Mouse (Mus musculus) frontal cortex, adult 2 months (tissue): ENCODE measurements around the gene Magix. TPM values are rescaled to one million over a fixed set of nuclear protein-coding genes. Genes with fewer than 3 reads are reported as not detected.
"Not testable (repeated sequence)": the region's sequence is repeated elsewhere in the genome, so short reads cannot be mapped to it uniquely, and the experiment has no call there.

Experiments used
- DNase-seq, 2 experiments: peaks; one replicate each; pipeline ENCODE4 v3.0.0; 2022; ENCODE audit warnings: low spot score in 1 of 2; ENCODE audit errors: extremely low spot score in 1 of 2
- polyA plus RNA-seq: library from polyadenylated mRNA; depleted of rRNA; stranded (reverse); fragments of >200 nt; gene quantifications from 2 replicates; pipeline ENCODE4 v1.2.3, GENCODE M21; 2012; rRNA removed

The Magix gene
- 0.90 and 1.2 TPM in 2 replicates for polyA plus RNA-seq

DNA sequence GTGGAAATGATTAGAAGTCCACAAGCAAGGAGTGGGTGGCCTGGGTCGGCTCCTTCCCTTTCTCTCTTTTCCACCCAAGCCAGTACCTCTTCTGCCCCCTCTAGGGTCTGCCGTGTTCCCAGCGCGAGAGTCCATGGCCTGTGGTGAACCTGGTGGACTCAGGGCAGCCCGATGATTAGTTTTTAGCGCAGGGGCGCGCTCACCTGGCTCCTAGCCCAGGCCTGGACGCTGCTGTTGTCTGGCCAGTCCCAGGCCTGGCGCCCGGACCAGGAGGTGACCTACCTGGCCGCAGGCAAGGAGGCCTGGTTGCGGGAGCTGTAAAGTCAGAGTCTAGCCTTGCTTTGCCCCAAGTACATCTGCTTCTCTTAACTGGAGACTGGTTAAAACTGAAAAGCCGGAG lies at the start of gene Magix:
Gene Magix (minus strand): TSS at position 388 of the 400 bp plus-strand sequence.
- DNase-seq, result no peak

DNA sequence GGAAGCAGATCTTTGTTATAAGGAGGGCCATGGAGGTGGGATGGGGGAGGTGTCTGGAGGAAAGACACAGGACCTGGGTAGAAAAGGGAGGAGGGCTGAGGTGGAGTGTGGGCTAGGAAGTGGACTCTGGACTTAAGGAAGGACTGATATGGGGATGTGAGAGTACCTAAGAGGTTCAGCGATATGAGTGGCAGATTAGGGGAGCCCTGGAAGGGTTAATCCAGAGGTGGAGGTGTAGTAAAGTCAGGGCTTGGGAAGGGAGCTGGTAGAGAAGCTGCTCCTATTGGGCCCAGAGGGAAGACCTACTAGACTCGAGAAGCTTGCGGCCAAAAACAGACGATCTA lies 47.8 kb upstream of the Magix start:
- no peak for DNase-seq

DNA sequence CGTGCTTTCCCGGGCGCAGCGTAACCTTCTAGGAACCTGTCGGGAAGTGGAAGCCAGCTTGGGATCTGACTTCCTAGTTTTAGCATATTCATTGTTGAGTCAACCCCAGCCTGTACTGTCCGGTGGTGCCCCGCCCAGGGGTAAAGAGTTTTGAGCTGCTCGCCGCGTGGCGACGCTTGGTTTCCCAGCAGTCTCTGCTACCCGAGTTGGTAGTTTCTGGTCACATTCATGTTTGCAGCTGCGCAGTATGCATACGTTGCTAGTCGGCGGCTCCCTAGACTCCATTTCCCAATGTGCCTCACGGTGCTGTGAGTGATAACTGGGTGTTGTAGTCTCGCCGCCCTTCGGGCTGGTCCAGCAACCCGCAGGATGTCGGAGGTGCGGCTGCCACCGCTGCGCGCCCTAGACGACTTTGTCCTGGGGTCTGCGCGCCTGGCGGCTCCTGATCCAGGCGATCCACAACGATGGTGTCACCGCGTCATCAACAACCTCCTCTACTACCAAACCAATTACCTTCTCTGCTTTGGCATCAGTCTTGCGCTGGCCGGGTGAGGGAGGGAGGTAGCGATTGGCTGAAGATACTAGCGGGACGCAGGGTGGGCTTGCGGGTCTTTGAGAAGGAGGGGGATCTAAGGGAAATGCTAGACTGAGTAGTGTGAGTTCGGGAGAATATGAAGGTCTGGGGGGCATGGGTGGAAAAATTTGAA lies 47.3 kb upstream of the Magix start, which contains the start of gene Praf2:
Gene Praf2 (plus strand): TSS at position 225 of the 707 bp plus-strand sequence.
- peak; percentile 81 to 88 for DNase-seq

DNA sequence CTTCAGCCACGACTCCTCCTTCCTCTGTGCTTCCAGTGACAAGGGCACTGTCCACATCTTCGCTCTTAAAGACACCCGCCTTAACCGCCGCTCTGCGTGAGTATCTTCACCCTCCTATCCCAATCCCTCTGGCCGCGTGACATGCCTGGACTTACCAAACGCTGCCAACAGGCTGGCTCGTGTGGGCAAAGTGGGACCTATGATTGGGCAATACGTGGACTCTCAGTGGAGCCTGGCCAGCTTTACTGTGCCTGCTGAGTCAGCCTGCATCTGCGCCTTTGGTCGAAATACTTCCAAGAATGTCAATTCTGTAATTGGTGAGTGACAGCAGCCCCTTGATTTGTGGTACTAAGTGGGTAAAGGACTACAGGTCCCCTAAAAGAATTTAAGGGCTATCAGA lies 46.1 kb upstream of the Magix start:
- DNase-seq, result no peak

DNA sequence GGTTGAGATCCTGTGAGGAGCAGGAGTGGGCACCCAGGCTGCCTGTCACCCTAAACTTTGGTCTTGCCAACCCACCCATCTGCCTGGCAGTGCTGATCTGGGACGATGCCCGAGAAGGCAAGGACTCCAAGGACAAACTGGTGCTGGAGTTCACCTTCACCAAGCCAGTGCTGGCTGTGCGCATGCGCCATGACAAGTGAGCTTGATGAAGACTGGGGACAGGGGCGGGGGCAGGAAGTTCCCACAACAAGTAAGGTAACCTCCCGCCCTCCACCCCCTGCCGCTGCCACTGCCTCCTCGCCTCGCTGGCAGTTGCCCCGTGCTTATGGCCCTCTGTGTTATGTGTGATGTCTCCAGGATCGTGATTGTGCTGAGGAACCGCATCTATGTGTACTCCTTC lies 44.8 kb upstream of the Magix start:
- DNase-seq, result no peak

DNA sequence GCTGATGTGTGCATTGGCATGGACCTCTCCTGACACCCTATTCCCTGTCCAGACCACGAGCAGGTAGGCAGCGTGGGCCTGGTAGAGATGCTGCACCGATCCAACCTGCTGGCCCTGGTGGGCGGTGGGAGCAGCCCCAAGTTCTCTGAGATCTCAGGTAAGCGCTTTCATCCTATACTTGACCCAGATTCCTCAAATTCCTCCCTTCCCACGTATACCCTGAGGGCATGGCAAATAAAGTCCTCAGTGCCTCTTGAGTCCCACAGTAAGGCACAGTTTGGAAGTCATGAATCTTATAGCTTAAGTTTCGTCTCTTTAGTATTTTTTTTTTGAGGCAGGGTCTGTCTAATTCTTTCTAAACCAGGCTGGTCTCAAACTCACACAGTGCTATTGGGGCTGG lies 43.1 kb upstream of the Magix start:
- no peak for DNase-seq

DNA sequence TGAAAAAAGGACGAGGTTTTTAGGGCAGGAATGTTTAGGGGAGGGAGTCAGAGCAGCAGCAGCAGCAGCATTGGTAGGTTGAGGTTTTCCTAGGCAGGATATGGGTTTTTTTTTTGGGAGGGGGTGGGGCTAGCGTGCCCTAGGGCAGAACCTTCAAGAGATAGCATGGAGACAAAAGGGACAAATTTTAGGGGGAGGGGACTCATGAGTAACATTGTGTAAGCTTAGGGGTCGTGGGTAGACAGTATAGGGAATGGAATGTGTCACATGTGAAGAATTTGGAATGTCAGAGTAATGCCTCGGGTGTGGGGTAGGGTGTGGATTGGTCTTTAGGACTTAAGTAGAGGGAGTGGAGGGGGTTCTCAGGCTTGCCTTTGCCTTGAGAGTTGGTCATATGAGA lies 41.6 kb upstream of the Magix start:
- no peak for DNase-seq

DNA sequence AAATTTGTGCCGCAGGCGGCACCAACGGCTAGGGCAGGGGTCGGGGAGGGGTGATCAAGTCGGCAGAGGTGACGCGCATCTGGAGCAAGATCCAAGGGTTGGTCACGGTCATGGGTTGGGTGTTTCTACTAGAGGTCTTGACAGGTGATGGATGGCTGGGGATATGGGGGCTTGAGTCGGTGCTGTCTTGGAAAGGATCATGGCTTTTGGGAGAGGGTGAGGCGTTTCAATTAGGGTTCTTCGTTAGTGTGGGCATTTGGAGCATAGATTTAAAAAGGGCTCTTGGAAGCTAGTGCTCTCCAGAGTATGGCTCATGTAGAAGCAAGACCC lies 41.2 kb upstream of the Magix start:
- no peak for DNase-seq

DNA sequence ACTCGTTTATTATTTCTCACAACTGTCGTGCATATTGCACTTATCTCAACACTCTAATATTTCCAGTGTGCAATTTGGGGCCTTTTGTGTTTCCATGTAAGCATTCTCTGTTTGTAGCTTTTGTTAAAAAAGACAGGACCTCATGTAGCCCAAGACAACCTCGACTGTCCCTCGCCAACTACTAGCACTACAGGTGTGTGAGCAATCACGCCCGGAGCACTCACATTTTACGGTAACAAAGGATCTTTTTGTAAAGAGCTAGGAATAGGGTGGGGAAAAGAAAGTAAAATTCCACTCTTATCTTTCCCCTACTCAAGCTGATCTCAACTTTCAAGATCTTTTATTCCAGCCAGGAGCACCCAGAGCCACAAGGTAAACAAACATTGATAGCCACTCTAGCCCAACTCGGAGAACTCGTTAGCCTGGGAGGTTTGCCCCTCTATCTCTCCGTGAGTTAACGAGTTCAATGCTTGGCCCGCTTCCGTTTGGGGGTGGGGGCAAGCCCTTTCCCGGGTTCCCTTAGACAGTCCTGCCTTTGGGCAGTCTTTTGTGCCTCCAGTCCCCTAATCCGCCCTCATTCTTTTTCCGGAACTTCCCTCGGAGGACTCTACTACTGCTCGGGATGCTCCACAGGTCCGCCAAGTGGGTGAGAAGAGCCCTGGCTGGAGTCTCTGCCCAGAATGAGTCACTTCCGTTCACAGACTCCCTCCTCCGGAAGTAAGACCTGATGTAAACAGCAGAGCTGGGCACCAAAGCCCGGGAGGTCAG lies 40.6 kb upstream of the Magix start, which contains the start of gene Gm45208:
Gene Gm45208 (plus strand): TSS at position 732 of the 768 bp plus-strand sequence.
- peak; percentile 45 to 70 for DNase-seq

DNA sequence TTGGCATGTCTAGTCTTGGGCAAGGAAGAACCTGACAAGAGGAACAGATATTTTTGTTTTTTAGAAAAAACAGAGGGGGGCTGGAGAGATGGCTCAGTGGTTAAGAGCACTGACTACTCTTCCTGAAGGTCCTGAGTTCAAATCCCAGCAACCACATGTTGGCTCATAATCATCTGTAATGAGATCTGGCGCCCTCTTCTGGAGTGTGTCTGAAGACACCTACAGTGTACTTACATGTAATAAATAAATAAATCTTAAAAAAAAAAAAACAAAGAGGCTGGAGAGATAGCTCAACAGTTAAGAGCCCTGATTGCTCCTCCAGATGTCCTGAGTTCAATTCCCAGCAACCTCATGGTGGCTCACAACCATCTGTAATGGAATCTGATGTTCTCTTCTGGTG lies 35.0 kb upstream of the Magix start:
- not testable (repeated sequence) for DNase-seq

DNA sequence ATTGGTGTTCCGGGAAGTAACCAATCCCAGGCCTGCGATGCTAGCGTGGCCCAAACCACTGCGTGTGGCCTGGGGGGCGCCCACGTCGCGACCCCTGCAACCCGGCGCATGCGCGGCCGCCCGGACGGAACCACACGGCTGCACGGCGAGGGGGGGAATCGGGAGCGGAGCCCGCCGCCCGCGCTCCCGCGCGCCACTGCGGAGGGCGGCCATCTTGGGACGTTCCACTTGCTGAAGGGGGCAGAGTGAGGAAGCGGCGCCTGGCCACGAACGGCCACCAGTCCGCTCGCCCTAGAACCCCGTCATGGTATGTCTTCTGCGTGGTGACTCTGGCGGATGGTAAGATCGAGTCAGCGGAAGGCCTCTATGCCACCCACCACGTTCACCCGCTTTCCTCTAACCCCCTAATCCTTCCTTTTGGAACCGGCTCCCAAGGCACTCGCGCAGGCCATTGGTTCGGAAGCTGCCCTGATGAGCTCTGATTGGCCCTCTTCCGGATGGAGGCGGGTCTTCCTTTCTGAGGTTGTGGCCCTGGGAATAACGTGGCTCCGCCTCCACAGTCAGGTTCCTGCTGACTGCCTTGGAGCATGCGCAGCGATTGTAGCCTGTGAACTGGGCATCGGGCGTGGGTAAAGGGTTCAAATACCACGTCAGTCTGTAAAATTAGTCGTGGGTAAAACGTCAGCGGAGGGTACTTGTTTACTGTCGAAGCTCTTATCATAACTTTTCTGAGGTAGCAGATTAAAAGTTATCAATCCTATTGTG lies 33.3 kb upstream of the Magix start, which contains the start of gene Wdr45:
Gene Wdr45 (plus strand): TSS at position 199 of the 765 bp plus-strand sequence.
- peak; percentile 93 to 94 for DNase-seq

DNA sequence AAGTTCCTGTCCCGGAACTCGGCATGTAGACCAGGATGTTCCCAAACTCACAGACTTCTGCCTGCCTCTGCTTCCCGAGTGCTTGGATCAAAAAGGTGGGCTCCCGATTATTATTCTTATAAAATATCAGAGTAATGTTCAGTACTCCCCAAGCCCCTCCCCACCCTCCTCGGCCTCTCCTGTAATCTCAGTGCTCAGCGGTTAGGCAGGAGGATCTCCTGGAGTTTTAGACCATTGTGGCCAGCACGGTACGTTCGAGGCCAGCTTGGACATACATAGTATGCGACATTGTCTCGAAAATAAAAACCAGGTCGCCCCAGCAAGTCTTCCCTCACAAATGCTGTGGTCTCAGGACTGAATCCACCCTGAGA lies 32.7 kb upstream of the Magix start:
- DNase-seq, result not testable (repeated sequence)

DNA sequence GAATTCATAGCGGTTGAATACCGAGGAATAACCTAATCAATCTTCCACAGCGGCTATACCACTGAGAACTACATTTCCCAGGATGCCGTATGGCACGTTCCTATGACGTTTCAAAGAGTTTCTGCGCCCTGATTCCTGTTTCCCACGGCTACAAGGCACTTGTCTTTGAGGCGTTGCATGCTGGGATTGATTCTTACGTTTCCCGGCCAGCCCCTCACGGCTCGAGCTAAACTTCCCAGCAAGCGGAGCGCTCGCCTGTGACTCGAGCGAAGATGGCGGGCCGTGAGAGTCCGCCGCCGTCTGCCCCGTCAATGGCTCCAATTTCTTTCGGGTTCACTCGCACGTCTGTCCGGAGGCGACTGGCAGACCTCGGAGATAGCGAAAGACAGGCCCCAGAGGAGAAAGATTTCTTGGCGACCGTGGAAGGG lies 15.9 kb upstream of the Magix start, which contains the start of gene Gpkow:
Gene Gpkow (plus strand): TSS at position 178 of the 428 bp plus-strand sequence.
- peak; percentile 85 to 89 for DNase-seq

DNA sequence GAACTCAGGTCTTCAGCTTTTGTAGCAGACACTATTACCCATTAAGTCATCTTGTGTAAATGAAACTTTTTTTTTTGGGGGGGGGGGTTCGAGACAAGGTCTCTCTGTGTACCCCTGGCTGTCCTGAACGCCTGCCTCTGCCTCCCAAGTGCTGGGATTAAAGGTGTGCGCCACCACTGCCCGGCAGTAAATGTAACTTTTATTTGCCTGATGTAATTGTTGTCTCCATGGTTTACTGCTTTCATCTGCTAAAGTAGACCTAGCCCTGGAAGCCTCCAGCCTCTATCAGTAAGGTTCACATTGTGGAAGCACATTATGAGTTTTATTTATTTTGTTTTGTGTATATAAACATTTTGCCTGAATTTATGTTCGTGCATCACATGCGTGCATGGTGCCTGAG lies 15.5 kb upstream of the Magix start:
- DNase-seq, result no peak

DNA sequence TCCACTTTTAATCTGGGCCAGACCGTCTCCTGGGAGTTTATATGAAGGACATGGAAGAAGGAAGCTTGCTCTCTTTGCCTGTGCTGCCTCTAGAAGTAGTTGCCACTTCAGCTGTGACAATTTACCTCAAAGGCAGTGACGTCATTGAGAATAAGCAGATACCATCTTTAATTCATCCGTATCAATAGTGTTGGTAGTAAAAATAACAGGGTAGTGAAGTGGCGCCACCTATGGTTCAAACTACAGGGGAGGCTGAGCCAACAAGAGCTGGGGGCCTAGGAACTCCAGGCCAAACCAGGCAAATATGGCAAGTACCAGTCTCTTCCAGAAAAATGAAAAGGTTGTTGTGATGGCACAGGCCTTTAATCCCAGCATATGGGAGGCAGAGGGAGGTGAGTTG lies 11.8 kb upstream of the Magix start:
- DNase-seq, result no peak

DNA sequence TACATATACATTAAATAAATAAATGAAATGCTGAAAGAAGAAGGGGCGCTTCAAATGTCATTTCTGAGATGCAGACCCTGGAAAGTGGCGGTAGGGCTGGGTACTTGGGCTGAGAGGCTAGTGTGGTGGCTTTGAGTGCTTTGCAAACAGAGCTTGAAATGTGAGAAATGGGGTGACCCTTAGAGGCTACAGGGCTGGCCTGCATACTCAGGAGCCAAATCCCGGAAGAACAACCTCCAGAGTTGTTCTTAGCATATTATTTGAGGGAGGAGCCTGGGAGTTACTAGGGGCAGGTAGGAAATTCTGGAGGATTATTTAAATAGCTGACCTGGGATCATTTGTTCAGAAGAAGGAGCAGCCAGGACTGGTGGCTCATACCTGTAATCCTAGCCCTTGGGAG lies 9.4 kb upstream of the Magix start:
- DNase-seq, result no peak

DNA sequence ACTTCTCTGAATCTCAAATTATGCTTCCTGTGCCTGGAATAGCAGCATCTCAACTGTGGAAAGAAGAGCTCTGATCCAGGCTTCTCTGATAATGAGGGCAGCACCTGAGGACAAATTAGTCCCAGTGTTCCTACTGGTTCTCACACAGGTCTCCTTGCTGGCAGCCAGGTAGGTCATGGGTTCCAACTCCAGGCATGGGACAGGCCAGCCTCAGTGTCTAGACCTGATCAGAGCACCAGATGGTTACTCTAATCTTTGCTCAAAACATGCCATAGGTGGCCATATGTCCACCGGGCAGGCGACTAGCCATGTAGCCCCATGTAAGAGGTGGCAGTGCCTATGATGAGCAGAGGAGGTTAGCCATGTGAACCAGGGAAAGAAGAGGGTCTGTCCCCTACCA lies 7.3 kb upstream of the Magix start:
- no peak for DNase-seq

DNA sequence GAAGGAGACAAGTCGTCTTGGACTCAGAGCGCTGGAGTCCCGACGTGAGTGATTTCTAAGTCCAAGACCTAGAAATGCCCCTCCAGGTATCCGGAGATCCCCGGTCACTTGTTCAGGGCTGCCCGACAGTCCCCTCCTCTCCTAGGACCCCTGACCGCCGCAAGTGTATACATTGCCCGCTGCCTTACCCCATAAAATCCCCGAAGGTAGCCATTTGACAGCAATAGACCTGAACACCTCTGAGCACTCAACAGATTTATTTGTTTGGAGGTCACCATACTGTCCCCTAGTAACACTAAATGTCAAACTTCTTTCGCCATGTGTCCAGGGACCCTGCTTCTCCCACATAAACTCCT lies 1.0 kb downstream of the Magix start:
- no peak for DNase-seq

DNA sequence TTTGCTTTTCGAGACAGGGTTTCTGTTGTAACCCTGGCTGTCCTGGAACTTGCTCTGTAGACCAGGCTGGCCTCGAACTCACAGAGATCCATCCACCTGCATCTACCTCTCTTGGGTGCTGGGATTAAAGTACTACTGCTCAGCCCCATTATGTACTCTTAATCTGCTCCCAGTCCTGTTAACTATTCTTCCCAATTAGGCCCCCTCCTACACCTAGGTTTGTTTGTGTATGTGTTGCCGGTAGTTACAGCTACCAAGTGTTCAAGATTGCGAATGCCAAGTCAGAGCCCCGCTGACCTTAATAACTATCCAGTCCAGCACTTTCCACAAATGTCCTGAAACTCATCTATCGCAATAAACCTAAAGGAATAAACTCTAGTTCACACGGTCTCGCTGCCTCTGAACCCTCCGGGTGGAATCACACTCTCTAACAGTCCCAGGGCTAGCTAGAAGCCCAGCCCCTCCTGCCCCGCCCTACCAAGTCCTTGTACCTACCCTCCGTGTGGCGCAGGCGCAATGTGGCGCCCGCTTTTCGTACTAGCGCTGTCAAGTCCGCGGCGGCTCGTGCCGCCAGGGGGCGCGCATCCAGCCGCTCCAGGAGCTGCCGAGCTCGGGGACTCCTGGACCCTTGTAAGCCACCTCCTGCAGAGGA lies 1.5 kb downstream of the Magix start:
- DNase-seq, result peak; percentile 46 to 88

DNA sequence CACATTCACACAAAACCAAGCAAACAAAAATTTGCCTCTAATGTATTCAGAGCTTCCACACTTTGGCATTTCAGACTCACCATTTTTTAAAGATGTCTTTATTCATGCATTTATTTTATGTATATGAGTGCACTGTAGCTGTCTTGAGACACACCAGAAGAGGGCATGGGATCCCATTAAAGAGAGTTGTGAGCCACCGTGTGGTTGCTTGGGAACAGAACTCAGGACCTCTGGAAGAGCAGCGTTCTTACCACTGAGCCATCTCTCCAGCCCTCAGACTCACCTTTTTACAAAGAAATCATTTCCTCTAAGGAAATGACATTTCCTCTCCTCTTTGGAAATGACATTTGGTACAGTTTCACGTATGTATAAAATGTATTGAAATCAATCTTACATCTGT lies 2.1 kb downstream of the Magix start:
- peak in 1 of 2 experiments; percentile 12 for DNase-seq

DNA sequence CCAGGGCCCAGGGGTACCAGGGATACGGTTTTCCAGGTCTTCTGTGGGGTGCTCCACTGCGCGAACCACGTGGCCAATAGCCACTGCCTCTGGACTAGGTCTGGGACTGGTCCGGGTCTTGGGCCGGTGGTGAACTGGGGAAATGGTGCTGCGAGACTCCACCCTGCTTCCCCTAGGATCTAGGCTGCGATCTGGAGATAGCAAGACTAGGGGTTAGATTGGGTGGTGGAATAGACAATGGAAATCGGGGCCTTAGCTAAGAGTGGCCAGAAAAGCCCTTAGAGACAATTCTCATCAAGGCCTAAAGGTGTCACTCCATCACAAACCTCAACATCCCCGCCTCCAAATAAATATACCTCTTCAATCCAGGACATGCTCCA lies 6.1 kb downstream of the Magix start:
- no peak for DNase-seq
